Mouse (Mus musculus) liver, embryonic 13.5 days (tissue): Measurements from ENCODE around the gene Zkscan16. TPM values are rescaled to one million over a fixed set of nuclear protein-coding genes. Genes with fewer than 3 reads are reported as not detected.

ENCODE experiments used
- ATAC-seq: fragments of 200-750 bp; cut with Nextera tagmentation; 2 replicates; pipeline ENCODE4 v1.8.0; 2017; ENCODE audit warnings: low read depth, mild to moderate bottlenecking, moderate number of reproducible peaks, moderate library complexity
- DNase-seq: peaks from one replicate; pipeline ENCODE4 v3.0.0; 2022
- H3K27ac ChIP-seq: fragments of 300-500 bp; sonication (generic); 2 replicates; pipeline ENCODE4 v1.5.1; 2015; ENCODE audit warnings: moderate library complexity, mild to moderate bottlenecking, inconsistent platforms
- H3K27me3 ChIP-seq: fragments of 300-500 bp; sonication (generic); 2 replicates; pipeline ENCODE4 v1.6.1; 2015; ENCODE audit warnings: mild to moderate bottlenecking, inconsistent platforms
- H3K36me3 ChIP-seq: fragments of 300-500 bp; sonication (generic); 2 replicates; pipeline ENCODE4 v1.6.1; 2015; ENCODE audit warnings: mild to moderate bottlenecking, inconsistent platforms
- H3K4me1 ChIP-seq: fragments of 300-500 bp; sonication (generic); replicated peaks from 2 replicates; pipeline ENCODE4 v1.6.1; 2015; ENCODE audit warnings: inconsistent platforms
- H3K4me2 ChIP-seq: fragments of 300-500 bp; sonication (generic); 2 replicates; pipeline ENCODE4 v1.6.1; 2015; ENCODE audit warnings: inconsistent platforms, mild to moderate bottlenecking, moderate library complexity
- H3K4me3 ChIP-seq: fragments of 300-500 bp; sonication (generic); replicated peaks from 2 replicates; pipeline ENCODE4 v1.5.1; 2015; ENCODE audit warnings: mild to moderate bottlenecking, inconsistent platforms
- H3K9ac ChIP-seq: fragments of 300-500 bp; sonication (generic); 2 replicates; pipeline ENCODE4 v1.6.1; 2015; ENCODE audit warnings: mild to moderate bottlenecking, inconsistent platforms
- H3K9me3 ChIP-seq: fragments of 300-500 bp; sonication (generic); replicated peaks from 2 replicates; pipeline ENCODE4 v1.6.1; 2016; ENCODE audit warnings: inconsistent platforms
- WGBS: fragments of 180-500 bp; shearing (Covaris S2); methylation state at CpG from one replicate; pipeline ENCODE4 v1.1.7; 2015; ENCODE audit not compliant: insufficient replicate concordance; 5-methylcytosine and 5-hydroxymethylcytosine counted together
- polyA plus RNA-seq: library from polyadenylated mRNA; unstranded; fragments of >200 nt; fragmentation: Nextera tagmentation; extraction: Ambion mirVana; gene quantifications from 2 replicates; pipeline ENCODE4 v1.2.1, GENCODE M21; 2015

Zkscan16 gene
- polyA plus RNA-seq, 1 experiment from 2014 or later: 0.06 TPM

- peak overlapping the region; percentile 58; the same call in 1 of the 2 replicates for H3K9ac ChIP-seq
- H3K4me2 ChIP-seq: peak overlapping the region; percentile 77
- H3K9me3 ChIP-seq: no peaks in the 10 kb centered on the region
- H3K27me3 ChIP-seq: peaks cover 43% of the 10 kb centered on the region
- WGBS: 57% methylated on average over 4 of the region's 4 CpGs
- DNase-seq: no peak
- no peak for ATAC-seq
- peak overlapping the region; percentile 64 for H3K4me3 ChIP-seq
- peaks cover 10% of the 10 kb centered on the region; the same call in 1 of the 2 replicates for H3K4me1 ChIP-seq
- H3K27ac ChIP-seq: no peak overlapping the region
- H3K36me3 ChIP-seq: no peaks in the 10 kb centered on the region
Observed at GRCm38 (mm10) chr4:58942942-58943341, 486 bp upstream of the Zkscan16 start.

GRCm38 (mm10) chr4:58944206-58944553 lies 752 bp downstream of the Zkscan16 start:
- 12% methylated on average over 6 of the region's 6 CpGs for WGBS
- no peak for DNase-seq
- no peak overlapping the region for H3K9ac ChIP-seq
- no peaks in the 10 kb centered on the region for H3K9me3 ChIP-seq
- no peaks in the 10 kb centered on the region for H3K36me3 ChIP-seq
- H3K4me3 ChIP-seq: peak overlapping the region; percentile 64
- H3K27me3 ChIP-seq: peaks cover 40% of the 10 kb centered on the region
- no peak for ATAC-seq
- no peak overlapping the region for H3K27ac ChIP-seq
- H3K4me2 ChIP-seq: peak overlapping the region; percentile 77
- peaks cover 10% of the 10 kb centered on the region; the same call in 1 of the 2 replicates for H3K4me1 ChIP-seq

- Histone ChIP-seq H3K36me3 (no peaks in the 10 kb centered on the region), H3K4me2 (no peak overlapping the region), H3K27me3 (peaks cover 40% of the 10 kb centered on the region), H3K27ac (no peak overlapping the region), H3K9ac (no peak overlapping the region), H3K4me1 (peaks cover 10% of the 10 kb centered on the region; the same call in 1 of the 2 replicates), H3K4me3 (no peak overlapping the region), H3K9me3 (no peaks in the 10 kb centered on the region)
- WGBS: 50% methylated on average over 5 of the region's 5 CpGs
- ATAC-seq: no peak
- DNase-seq: no peak
Observed at GRCm38 (mm10) chr4:58944695-58945094, 1.3 kb downstream of the Zkscan16 start.

GRCm38 (mm10) chr4:58948391-58948790 lies 5.0 kb downstream of the Zkscan16 start:
- Histone ChIP-seq H3K9ac (no peak overlapping the region), H3K4me3 (no peak overlapping the region), H3K27ac (no peak overlapping the region), H3K4me1 (peaks cover 7% of the 10 kb centered on the region; the same call in 1 of the 2 replicates), H3K9me3 (no peaks in the 10 kb centered on the region), H3K36me3 (no peaks in the 10 kb centered on the region), H3K27me3 (peaks cover 30% of the 10 kb centered on the region), H3K4me2 (no peak overlapping the region)
- DNase-seq: no peak
- no peak for ATAC-seq
- 64% methylated on average over 4 of the region's 4 CpGs for WGBS

- Histone ChIP-seq H3K4me2 (no peak overlapping the region), H3K9ac (no peak overlapping the region), H3K27ac (no peak overlapping the region), H3K4me1 (no peaks in the 10 kb centered on the region), H3K9me3 (no peaks in the 10 kb centered on the region), H3K27me3 (no peaks in the 10 kb centered on the region), H3K4me3 (no peak overlapping the region), H3K36me3 (no peaks in the 10 kb centered on the region)
- WGBS: 82% methylated on average over 11 of the region's 11 CpGs
- no peak for ATAC-seq
- DNase-seq: no peak
Observed at GRCm38 (mm10) chr4:58952630-58953029, 9.2 kb downstream of the Zkscan16 start.

- ATAC-seq (no peak), DNase-seq (no peak)
- Histone ChIP-seq H3K36me3 (no peaks in the 10 kb centered on the region), H3K4me1 (no peaks in the 10 kb centered on the region), H3K9ac (no peak overlapping the region), H3K4me3 (no peak overlapping the region), H3K4me2 (no peak overlapping the region), H3K9me3 (no peaks in the 10 kb centered on the region), H3K27me3 (no peaks in the 10 kb centered on the region), H3K27ac (no peak overlapping the region)
- WGBS: 75% methylated on average over 15 of the region's 15 CpGs
Observed at GRCm38 (mm10) chr4:58961719-58962118, 18.3 kb downstream of the Zkscan16 start.

GRCm38 (mm10) chr4:58963271-58963670 lies 19.8 kb downstream of the Zkscan16 start:
- Histone ChIP-seq H3K4me1 (no peaks in the 10 kb centered on the region), H3K9ac (no peak overlapping the region), H3K27ac (no peak overlapping the region), H3K4me2 (no peak overlapping the region), H3K27me3 (no peaks in the 10 kb centered on the region), H3K9me3 (no peaks in the 10 kb centered on the region), H3K36me3 (no peaks in the 10 kb centered on the region), H3K4me3 (no peak overlapping the region)
- DNase-seq (no peak), ATAC-seq (no peak)
- 71% methylated on average over 4 of the region's 4 CpGs for WGBS

GRCm38 (mm10) chr4:58965136-58965535 lies 21.7 kb downstream of the Zkscan16 start:
- DNase-seq: no peak
- no peak overlapping the region for H3K9ac ChIP-seq
- no peaks in the 10 kb centered on the region for H3K36me3 ChIP-seq
- no peaks in the 10 kb centered on the region for H3K27me3 ChIP-seq
- no peak overlapping the region for H3K27ac ChIP-seq
- no peak for ATAC-seq
- WGBS: 64% methylated on average over 1 of the region's 1 CpGs
- no peak overlapping the region for H3K4me2 ChIP-seq
- H3K4me1 ChIP-seq: peaks cover 8% of the 10 kb centered on the region
- no peak overlapping the region for H3K4me3 ChIP-seq
- H3K9me3 ChIP-seq: no peaks in the 10 kb centered on the region

- Histone ChIP-seq H3K9ac (no peak overlapping the region), H3K27ac (peak overlapping the region; percentile 32), H3K4me2 (peak overlapping the region; percentile 44), H3K9me3 (no peaks in the 10 kb centered on the region), H3K4me3 (no peak overlapping the region), H3K27me3 (no peaks in the 10 kb centered on the region), H3K36me3 (peaks cover 11% of the 10 kb centered on the region), H3K4me1 (peaks cover 28% of the 10 kb centered on the region)
- peak; percentile 74 for DNase-seq
- ATAC-seq: peak; percentile 97
- 23% methylated on average over 4 of the region's 4 CpGs for WGBS
Observed at GRCm38 (mm10) chr4:58970678-58971077, 27.2 kb downstream of the Zkscan16 start.

GRCm38 (mm10) chr4:58975711-58976110 lies 32.3 kb downstream of the Zkscan16 start:
- no peak for DNase-seq
- no peak overlapping the region for H3K4me3 ChIP-seq
- H3K4me1 ChIP-seq: peaks cover 13% of the 10 kb centered on the region
- no peak for ATAC-seq
- no peaks in the 10 kb centered on the region for H3K27me3 ChIP-seq
- H3K9ac ChIP-seq: no peak overlapping the region
- no peaks in the 10 kb centered on the region for H3K9me3 ChIP-seq
- no peak overlapping the region for H3K27ac ChIP-seq
- WGBS: 76% methylated on average over 5 of the region's 5 CpGs
- H3K4me2 ChIP-seq: no peak overlapping the region
- H3K36me3 ChIP-seq: peaks cover 12% of the 10 kb centered on the region

GRCm38 (mm10) chr4:58981421-58981820 lies 38.0 kb downstream of the Zkscan16 start:
- peaks cover 20% of the 10 kb centered on the region for H3K4me1 ChIP-seq
- H3K4me2 ChIP-seq: no peak overlapping the region
- no peaks in the 10 kb centered on the region for H3K9me3 ChIP-seq
- no peak overlapping the region for H3K9ac ChIP-seq
- ATAC-seq (no peak), DNase-seq (no peak)
- no peak overlapping the region for H3K4me3 ChIP-seq
- H3K27me3 ChIP-seq: no peaks in the 10 kb centered on the region
- H3K27ac ChIP-seq: no peak overlapping the region
- 79% methylated on average over 6 of the region's 6 CpGs for WGBS
- H3K36me3 ChIP-seq: peaks cover 7% of the 10 kb centered on the region; the same call in 1 of the 2 replicates

GRCm38 (mm10) chr4:58982806-58983205 lies 39.4 kb downstream of the Zkscan16 start:
- no peaks in the 10 kb centered on the region for H3K9me3 ChIP-seq
- H3K4me3 ChIP-seq: no peak overlapping the region
- no peaks in the 10 kb centered on the region for H3K27me3 ChIP-seq
- ATAC-seq (no peak), DNase-seq (no peak)
- no peak overlapping the region for H3K27ac ChIP-seq
- 80% methylated on average over 8 of the region's 8 CpGs for WGBS
- H3K36me3 ChIP-seq: peaks cover 7% of the 10 kb centered on the region; the same call in 1 of the 2 replicates
- H3K9ac ChIP-seq: no peak overlapping the region
- no peak overlapping the region for H3K4me2 ChIP-seq
- H3K4me1 ChIP-seq: peaks cover 33% of the 10 kb centered on the region
